Mouse (Mus musculus) forebrain, embryonic 13.5 days (tissue): ENCODE data around the gene Tiam1. TPM values are rescaled to one million over a fixed set of nuclear protein-coding genes. Genes with fewer than 3 reads are reported as not detected.
A peak's percentile ranks its signal among the peaks of the same experiment; 100 is the strongest.

Source experiments
- ATAC-seq: fragments of 200-750 bp; cut with Nextera tagmentation; 2 replicates; pipeline ENCODE4 v1.8.0; 2017
- H3K27ac ChIP-seq: fragments of 300-500 bp; sonication (generic); 2 replicates; pipeline ENCODE4 v1.5.1; 2015; ENCODE audit warnings: inconsistent platforms, mild to moderate bottlenecking, moderate library complexity
- H3K27me3 ChIP-seq: fragments of 300-500 bp; sonication (generic); 2 replicates; pipeline ENCODE4 v1.6.1; 2015; ENCODE audit warnings: mild to moderate bottlenecking, inconsistent platforms
- H3K36me3 ChIP-seq: fragments of 300-500 bp; sonication (generic); 2 replicates; pipeline ENCODE4 v1.6.1; 2015; ENCODE audit warnings: mild to moderate bottlenecking, inconsistent platforms; ENCODE audit not compliant: poor library complexity, severe bottlenecking
- H3K4me1 ChIP-seq: fragments of 300-500 bp; sonication (generic); 2 replicates; pipeline ENCODE4 v1.6.1; 2015; ENCODE audit warnings: inconsistent platforms
- H3K4me2 ChIP-seq: fragments of 300-500 bp; sonication (generic); 2 replicates; pipeline ENCODE4 v1.6.1; 2015; ENCODE audit warnings: inconsistent platforms, mild to moderate bottlenecking, moderate library complexity
- H3K4me3 ChIP-seq: fragments of 300-500 bp; sonication (generic); 2 replicates; pipeline ENCODE4 v1.5.1; 2015; ENCODE audit warnings: mild to moderate bottlenecking, inconsistent platforms
- H3K9ac ChIP-seq: fragments of 300-500 bp; sonication (generic); 2 replicates; pipeline ENCODE4 v1.6.1; 2015; ENCODE audit warnings: mild to moderate bottlenecking, inconsistent platforms
- H3K9me3 ChIP-seq: fragments of 300-500 bp; sonication (generic); replicated peaks from 2 replicates; pipeline ENCODE4 v1.6.1; 2016; ENCODE audit warnings: inconsistent platforms
- WGBS: fragments of 180-500 bp; shearing (Covaris S2); methylation state at CpG from one replicate; pipeline ENCODE4 v1.1.7; 2015; 5-methylcytosine and 5-hydroxymethylcytosine counted together
- polyA plus RNA-seq: library from polyadenylated mRNA; unstranded; fragments of >200 nt; fragmentation: Nextera tagmentation; extraction: Ambion mirVana; gene quantifications from 2 replicates; pipeline ENCODE4 v1.2.1, GENCODE M21; 2015

Gene Tiam1
- polyA plus RNA-seq, 1 experiment from 2014 or later: 29.4 TPM

DNA sequence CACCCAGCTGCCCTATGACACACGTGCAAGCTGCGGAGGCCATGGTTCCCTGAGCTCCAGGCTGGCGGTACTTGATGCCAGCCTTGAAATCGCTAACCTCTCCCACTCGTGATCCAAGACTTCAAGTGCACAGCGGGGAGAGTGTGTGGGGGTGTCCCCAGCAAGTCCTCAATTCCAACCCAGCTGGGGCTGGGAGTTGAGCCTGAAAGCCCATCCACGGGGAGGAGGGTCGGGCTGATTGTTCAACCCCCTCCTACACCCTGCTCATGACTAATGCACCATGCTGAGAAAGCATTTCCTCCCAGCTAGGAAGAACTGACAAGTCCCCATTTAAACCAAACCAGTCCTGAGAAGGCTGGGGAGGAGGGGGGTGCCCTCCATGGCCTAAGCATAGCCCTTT, 223.2 kb downstream of the Tiam1 start:
- Histone ChIP-seq H3K9me3 (no peaks in the 10 kb centered on the region), H3K9ac (no peak overlapping the region), H3K4me3 (no peak overlapping the region), H3K27ac (0 out of 2 replicates have a peak overlapping the region, but pooled peaks have one; percentile 15), H3K36me3 (no peaks in the 10 kb centered on the region), H3K4me1 (peaks cover 48% of the 10 kb centered on the region), H3K4me2 (no peak overlapping the region), H3K27me3 (no peaks in the 10 kb centered on the region)
- 73% methylated on average over 8 of the region's 8 CpGs for WGBS
- no peak for ATAC-seq

DNA sequence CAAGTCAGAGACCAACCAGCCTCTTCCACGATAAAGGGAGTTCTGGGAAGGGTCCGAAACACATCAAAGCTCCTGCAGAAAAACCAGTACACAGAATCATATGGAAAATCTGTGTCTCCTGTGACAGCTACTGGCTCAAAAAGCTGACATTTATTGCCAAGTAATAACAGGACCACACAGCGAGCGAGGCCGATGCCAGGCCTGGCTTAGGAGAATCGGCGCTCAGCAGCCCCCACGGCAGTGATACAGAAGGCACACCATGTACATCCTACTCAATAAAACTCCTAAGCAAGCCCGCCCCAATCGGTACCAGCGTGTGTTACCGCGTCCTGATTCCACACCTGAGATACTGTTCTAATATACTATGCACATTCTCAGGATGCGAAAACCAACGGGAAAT, 226.2 kb downstream of the Tiam1 start:
- Histone ChIP-seq H3K27ac (no peak overlapping the region), H3K9me3 (no peaks in the 10 kb centered on the region), H3K36me3 (no peaks in the 10 kb centered on the region), H3K27me3 (no peaks in the 10 kb centered on the region), H3K4me1 (peaks cover 22% of the 10 kb centered on the region), H3K4me3 (no peak overlapping the region), H3K9ac (no peak overlapping the region), H3K4me2 (no peak overlapping the region)
- ATAC-seq: no peak
- 87% methylated on average over 15 of the region's 15 CpGs for WGBS

DNA sequence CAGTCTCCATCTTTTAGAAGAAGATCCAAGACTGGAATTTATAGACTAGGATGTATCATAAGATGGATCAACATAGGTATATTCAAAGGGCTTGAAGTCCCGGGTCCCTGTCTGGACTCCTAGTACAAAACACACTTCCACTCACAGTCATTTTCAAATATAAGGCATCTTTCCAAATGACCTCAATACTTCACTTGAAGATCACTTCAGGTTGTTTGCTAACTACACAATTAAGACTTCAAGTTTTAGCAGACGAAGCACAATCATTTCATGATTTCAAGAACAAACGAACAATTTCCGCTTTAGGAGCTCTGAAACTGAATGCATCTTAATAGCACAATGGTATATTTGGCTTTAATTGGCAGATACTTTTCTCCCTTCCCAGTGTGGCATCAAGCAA, 228.6 kb downstream of the Tiam1 start:
- Histone ChIP-seq H3K36me3 (no peaks in the 10 kb centered on the region), H3K27me3 (no peaks in the 10 kb centered on the region), H3K9ac (no peak overlapping the region), H3K4me1 (peaks cover 4% of the 10 kb centered on the region), H3K4me3 (no peak overlapping the region), H3K9me3 (no peaks in the 10 kb centered on the region), H3K4me2 (no peak overlapping the region), H3K27ac (no peak overlapping the region)
- WGBS: 86% methylated on average over 4 of the region's 4 CpGs
- no peak for ATAC-seq

DNA sequence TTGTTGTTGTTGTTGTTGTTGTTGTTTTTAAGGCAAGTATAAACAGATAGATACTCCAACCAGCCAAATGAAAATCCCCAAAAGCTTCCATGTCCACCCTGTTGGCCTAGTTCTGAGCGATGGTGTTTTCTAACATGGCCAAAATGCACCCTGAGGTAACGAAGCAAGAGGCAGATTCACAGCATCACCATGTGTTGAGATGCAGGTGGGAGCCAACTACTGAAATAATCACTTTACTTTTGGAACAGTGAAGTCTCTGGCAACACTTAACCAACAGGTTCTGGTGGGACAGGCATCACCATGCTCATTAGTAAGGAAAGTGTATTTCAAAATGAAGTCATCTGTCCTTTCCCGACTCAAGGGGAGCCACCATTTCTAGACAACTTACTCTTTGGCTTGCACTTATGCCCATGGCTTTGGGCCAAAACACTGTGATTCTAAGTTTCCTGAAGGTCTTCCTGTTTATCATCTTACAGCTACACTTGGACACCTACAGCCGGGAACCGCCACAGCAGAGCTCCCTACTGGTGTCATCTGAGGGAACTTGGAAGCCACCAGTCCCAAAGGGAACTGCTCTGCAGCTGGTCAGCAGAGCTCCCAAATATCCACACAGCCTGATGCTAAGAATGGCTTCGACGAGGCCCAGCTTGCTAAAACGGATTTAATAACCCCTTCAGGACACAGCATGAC, 230.7 kb downstream of the Tiam1 start:
- no peak overlapping the region for H3K4me2 ChIP-seq
- no peak overlapping the region for H3K4me3 ChIP-seq
- no peaks in the 10 kb centered on the region for H3K27me3 ChIP-seq
- no peaks in the 10 kb centered on the region for H3K36me3 ChIP-seq
- H3K27ac ChIP-seq: no peak overlapping the region
- no peak for ATAC-seq
- H3K9ac ChIP-seq: no peak overlapping the region
- H3K9me3 ChIP-seq: no peaks in the 10 kb centered on the region
- peaks cover 25% of the 10 kb centered on the region for H3K4me1 ChIP-seq
- WGBS: 77% methylated on average over 8 of the region's 8 CpGs

DNA sequence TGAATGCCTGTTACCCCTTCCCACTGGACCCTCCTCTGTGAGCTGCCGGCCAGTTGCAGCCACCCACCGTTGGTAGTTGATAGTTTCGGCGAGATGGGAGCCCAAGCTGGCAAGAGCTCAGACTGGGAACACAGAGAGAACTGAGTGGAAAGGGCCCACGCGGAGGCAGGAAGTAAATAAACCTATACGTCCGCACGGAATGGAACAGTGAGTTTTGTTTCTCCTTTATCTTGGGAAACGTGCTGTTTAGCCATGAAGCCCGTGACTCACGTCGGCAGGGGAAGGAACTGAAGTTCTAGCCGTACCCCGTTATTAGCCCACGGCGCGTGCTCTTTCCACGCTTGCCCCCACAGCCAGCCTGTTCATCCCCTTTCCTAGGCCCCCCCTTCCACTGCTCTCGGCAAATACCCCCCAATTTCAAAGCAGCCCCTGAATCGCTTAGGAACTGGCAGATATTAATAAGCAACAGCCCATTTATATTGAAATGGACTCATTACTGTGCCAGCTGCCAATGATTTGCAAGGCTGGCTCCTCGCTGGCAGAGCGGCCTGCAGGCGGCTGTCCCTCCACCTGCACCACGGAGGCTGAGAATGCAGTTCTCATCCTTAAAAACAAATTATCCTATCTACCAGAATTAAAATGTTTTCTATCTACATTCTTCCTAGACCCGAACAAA, 234.0 kb downstream of the Tiam1 start:
- no peaks in the 10 kb centered on the region for H3K9me3 ChIP-seq
- peaks cover 31% of the 10 kb centered on the region for H3K4me1 ChIP-seq
- peak; percentile 80 for ATAC-seq
- peak overlapping the region; percentile 8; the same call in 1 of the 2 replicates for H3K4me3 ChIP-seq
- 37% methylated on average over 26 of the region's 26 CpGs for WGBS
- H3K9ac ChIP-seq: peak overlapping the region; percentile 48; the same call in 1 of the 2 replicates
- peak overlapping the region; percentile 71 for H3K27ac ChIP-seq
- no peaks in the 10 kb centered on the region for H3K27me3 ChIP-seq
- no peaks in the 10 kb centered on the region for H3K36me3 ChIP-seq
- peak overlapping the region; percentile 51 for H3K4me2 ChIP-seq

DNA sequence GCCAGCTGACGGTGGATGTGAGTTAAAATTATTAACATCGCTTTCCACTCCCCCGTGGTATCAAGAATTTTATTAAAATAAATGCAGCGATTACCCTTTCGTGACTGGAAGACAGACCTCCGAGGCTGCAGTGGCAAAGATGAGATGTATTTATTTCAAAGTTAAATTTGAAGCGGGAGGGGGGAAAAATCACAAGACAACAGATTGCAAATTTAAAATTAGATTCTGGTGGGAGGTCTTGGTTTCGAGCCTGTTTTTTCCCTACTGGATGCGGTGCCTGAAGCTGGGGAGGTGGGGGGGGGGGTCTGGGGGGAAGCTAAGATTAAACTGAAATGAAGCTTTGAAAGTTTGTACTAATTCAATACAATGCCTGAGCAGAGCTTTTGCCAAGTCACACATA, 235.9 kb downstream of the Tiam1 start:
- H3K4me1 ChIP-seq: peaks cover 31% of the 10 kb centered on the region
- 62% methylated on average over 9 of the region's 9 CpGs for WGBS
- no peak overlapping the region for H3K4me3 ChIP-seq
- no peak overlapping the region for H3K9ac ChIP-seq
- H3K9me3 ChIP-seq: no peaks in the 10 kb centered on the region
- H3K4me2 ChIP-seq: no peak overlapping the region
- H3K27ac ChIP-seq: no peak overlapping the region
- H3K27me3 ChIP-seq: no peaks in the 10 kb centered on the region
- ATAC-seq: no peak
- H3K36me3 ChIP-seq: no peaks in the 10 kb centered on the region

DNA sequence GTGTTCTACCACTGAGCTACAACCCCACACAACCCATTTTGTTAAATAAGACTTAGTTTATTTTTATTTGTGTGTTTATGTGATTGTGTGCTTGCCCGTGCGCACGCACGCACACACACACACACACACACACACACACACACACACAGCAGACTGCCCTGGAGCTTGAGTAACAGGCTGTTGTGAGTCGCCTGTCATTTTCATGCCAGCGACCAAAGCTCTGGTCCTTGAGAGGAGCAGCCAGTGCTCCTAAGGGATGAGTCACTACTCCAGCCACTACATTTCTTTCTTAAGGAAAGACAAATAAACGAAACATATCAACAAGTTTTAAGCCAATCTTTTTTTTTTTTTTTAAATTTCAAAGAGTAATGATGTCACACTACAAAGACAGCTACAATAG, 236.7 kb downstream of the Tiam1 start:
- no peak overlapping the region for H3K27ac ChIP-seq
- H3K9me3 ChIP-seq: no peaks in the 10 kb centered on the region
- H3K4me1 ChIP-seq: peaks cover 31% of the 10 kb centered on the region
- no peak for ATAC-seq
- no peak overlapping the region for H3K9ac ChIP-seq
- no peak overlapping the region for H3K4me2 ChIP-seq
- WGBS: 87% methylated on average over 7 of the region's 7 CpGs
- H3K27me3 ChIP-seq: no peaks in the 10 kb centered on the region
- H3K36me3 ChIP-seq: no peaks in the 10 kb centered on the region
- no peak overlapping the region for H3K4me3 ChIP-seq

DNA sequence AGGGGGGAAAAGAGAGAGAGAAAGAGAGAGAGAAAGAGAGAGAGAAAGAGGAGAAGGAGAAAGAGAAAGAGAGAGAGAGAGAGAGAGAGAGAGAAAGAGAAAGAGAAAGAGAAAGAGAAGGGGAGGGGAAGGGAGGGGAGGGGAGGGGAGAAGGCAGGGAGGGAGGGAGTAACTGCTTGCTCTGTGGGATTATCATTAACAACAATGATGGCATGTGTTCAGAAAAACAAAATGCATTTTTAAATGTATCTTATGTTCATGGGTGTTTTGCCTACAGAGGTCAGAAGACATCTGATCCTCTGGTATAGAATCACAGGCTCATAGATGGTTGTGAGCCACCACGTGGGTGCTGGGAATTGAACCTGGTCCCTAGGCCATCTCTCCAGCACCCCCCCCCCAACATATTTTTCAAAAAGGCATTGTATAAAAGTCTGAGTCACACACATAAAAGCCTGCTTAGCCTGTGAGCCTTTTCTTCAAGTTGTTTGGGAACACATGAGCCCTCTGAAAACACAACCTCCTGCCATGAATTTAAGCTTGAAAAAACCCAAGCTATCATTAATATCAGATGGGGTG, 237.8 kb downstream of the Tiam1 start:
- 89% methylated on average over 1 of the region's 1 CpGs for WGBS
- Histone ChIP-seq H3K27me3 (no peaks in the 10 kb centered on the region), H3K4me3 (no peak overlapping the region), H3K4me1 (peaks cover 34% of the 10 kb centered on the region), H3K9me3 (no peaks in the 10 kb centered on the region), H3K4me2 (no peak overlapping the region), H3K9ac (no peak overlapping the region), H3K36me3 (no peaks in the 10 kb centered on the region), H3K27ac (no peak overlapping the region)
- ATAC-seq: no peak

DNA sequence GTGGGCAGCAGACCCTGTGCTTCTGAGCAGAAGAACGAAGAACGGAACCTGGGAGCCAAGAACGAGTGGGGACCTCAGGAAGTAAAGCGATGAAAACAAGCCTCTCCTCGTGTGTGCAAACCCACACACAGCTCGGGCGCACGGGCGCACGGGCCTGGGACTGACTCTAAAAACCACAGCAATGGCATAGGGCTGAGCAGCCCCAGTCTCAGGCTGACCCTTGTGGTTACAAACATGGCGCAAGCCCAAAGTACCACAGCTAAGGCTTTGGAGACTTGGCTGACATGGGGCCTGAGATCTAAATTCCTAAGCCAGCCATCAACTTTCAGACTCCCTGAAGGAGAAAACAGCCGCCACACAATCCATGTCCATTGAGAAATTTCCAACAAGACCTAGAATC, 239.4 kb downstream of the Tiam1 start:
- WGBS: 95% methylated on average over 12 of the region's 12 CpGs
- Histone ChIP-seq H3K27me3 (no peaks in the 10 kb centered on the region), H3K4me1 (peaks cover 30% of the 10 kb centered on the region), H3K9ac (no peak overlapping the region), H3K27ac (no peak overlapping the region), H3K9me3 (no peaks in the 10 kb centered on the region), H3K4me2 (no peak overlapping the region), H3K4me3 (no peak overlapping the region), H3K36me3 (no peaks in the 10 kb centered on the region)
- ATAC-seq: no peak

DNA sequence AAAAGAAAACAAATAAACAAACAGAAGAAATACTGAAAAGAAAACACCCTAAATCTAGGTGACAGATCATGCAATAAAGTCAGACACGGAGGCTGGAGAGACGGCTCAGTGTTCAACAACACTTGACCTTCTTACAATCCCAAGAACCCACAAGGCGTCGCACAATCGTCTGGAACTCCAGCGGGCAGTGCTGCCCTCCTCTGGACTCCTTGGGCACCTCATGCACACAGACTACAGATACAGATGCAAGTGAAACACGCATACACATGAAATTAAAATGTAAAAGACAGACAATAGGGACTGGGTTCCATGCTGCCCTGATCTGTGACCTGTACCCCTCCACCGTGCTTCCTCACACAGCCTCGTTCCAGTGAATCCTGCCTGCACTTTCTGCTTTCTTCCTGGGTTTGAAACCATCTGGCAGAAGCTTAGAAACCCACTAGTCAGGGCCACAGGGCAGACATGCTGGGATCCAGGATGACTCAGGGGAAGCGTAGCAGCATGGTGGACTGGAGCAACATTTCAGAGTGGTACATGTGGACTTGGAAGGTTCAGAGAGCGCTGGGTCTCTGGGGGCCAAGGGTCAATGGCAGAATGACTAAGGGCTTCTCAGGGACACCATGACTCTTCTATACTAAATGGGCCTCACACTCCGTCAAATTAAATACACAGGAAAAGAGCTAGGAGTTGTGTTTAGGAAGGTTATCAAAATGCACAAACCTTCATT, 240.8 kb downstream of the Tiam1 start:
- Histone ChIP-seq H3K9ac (no peak overlapping the region), H3K4me1 (peaks cover 24% of the 10 kb centered on the region), H3K27ac (no peak overlapping the region), H3K4me3 (no peak overlapping the region), H3K4me2 (no peak overlapping the region), H3K9me3 (no peaks in the 10 kb centered on the region), H3K36me3 (peaks cover 7% of the 10 kb centered on the region; the same call in 1 of the 2 replicates), H3K27me3 (no peaks in the 10 kb centered on the region)
- 93% methylated on average over 12 of the region's 12 CpGs for WGBS
- no peak for ATAC-seq

DNA sequence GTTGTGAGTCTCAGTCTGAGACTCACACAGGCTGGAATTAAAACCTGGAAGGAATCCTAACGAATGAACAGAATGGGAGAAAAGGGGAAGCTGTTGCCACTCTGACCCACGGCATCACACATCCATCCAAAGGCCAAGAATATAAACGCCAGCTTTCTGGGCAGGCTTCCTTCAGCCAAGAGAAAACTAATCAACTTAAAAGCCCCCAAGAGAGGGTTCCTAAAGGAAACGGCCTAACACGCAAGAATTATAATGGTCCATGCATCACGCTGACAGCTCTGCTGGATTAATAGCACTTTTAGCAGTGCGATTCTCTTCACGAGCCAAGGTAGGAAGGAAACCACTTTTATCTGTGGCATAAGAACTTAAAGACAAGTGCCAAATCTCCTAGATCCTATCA, 242.9 kb downstream of the Tiam1 start:
- Histone ChIP-seq H3K4me1 (peaks cover 26% of the 10 kb centered on the region), H3K36me3 (peaks cover 15% of the 10 kb centered on the region; the same call in 1 of the 2 replicates), H3K9ac (no peak overlapping the region), H3K27ac (no peak overlapping the region), H3K4me3 (no peak overlapping the region), H3K27me3 (no peaks in the 10 kb centered on the region), H3K4me2 (no peak overlapping the region), H3K9me3 (no peaks in the 10 kb centered on the region)
- ATAC-seq: no peak
- WGBS: 41% methylated on average over 8 of the region's 8 CpGs

DNA sequence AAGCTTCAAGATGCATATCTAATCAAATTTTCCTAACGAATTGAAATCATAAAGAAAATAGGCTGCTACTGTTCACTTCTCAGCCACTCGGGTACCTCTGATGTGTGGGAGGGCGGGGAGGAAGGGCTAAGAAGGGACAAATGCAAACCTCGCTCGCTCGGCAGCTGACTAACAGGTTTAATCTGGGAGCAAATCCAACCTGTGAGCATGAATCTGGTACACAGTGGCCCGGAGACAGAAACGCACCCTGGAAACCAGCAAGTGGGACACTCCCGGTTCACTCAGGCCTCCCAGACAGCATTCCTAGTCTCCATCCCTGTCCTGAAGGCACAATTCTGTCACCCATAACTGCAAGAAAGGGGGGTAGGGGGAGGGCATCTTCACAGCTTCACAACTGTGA, 244.4 kb downstream of the Tiam1 start:
- Histone ChIP-seq H3K9ac (no peak overlapping the region), H3K4me1 (peaks cover 26% of the 10 kb centered on the region), H3K4me2 (no peak overlapping the region), H3K36me3 (peaks cover 15% of the 10 kb centered on the region; the same call in 1 of the 2 replicates), H3K4me3 (no peak overlapping the region), H3K27ac (no peak overlapping the region), H3K27me3 (no peaks in the 10 kb centered on the region), H3K9me3 (no peaks in the 10 kb centered on the region)
- WGBS: 54% methylated on average over 9 of the region's 9 CpGs
- ATAC-seq: no peak
